Mouse (Mus musculus) layer of hippocampus, adult 8-10 months (tissue): ENCODE data around the gene Syde1. TPM values are rescaled to one million over a fixed set of nuclear protein-coding genes. Genes with fewer than 3 reads are reported as not detected.
"Not testable (repeated sequence)": the region's sequence is repeated elsewhere in the genome, so short reads cannot be mapped to it uniquely, and the experiment has no call there.

ENCODE experiments used
- DNase-seq, 2 experiments: peaks; one replicate each; pipeline ENCODE4 v3.0.0; 2022; ENCODE audit warnings: low spot score in 2 of 2
- total RNA-seq, 4 experiments: library from RNA; stranded (reverse); gene quantifications; 2 replicates each; pipeline ENCODE4 v1.2.4; 2022

Gene Syde1
- 1 to 10 TPM; 6.7 to 9.4 (median 8.4) TPM for total RNA-seq

- no peak for DNase-seq
These were observed at the start of gene Syde1 for GRCm38 (mm10) chr10:78591406-78592328. Gene Syde1, minus strand, starts transcription at chr10:78591964.

GRCm38 (mm10) chr10:78632311-78632710 is 40.5 kb upstream of the Syde1 start:
- DNase-seq = peak; percentile 22 to 45

GRCm38 (mm10) chr10:78630194-78630593 is 38.4 kb upstream of the Syde1 start:
- peak in 1 of 2 experiments; percentile 62 for DNase-seq

GRCm38 (mm10) chr10:78623143-78623542 is 31.4 kb upstream of the Syde1 start:
- not testable (repeated sequence) for DNase-seq

- DNase-seq = no peak
These were observed 26.2 kb upstream of the Syde1 start, which contains the start of gene Olfr1357 for GRCm38 (mm10) chr10:78617974-78618373. Gene Olfr1357, minus strand, starts transcription at chr10:78618074.

GRCm38 (mm10) chr10:78607602-78608001 is 15.8 kb upstream of the Syde1 start:
- no peak for DNase-seq

GRCm38 (mm10) chr10:78605080-78605479 is 13.3 kb upstream of the Syde1 start:
- peak in 1 of 2 experiments; percentile 35 for DNase-seq

GRCm38 (mm10) chr10:78599865-78600264 is 8.1 kb upstream of the Syde1 start:
- no peak for DNase-seq

GRCm38 (mm10) chr10:78594566-78594965 is 2.8 kb upstream of the Syde1 start:
- no peak for DNase-seq

- DNase-seq = no peak
These were observed 2.4 kb upstream of the Syde1 start for GRCm38 (mm10) chr10:78594157-78594556.

GRCm38 (mm10) chr10:78593736-78594135 is 2.0 kb upstream of the Syde1 start:
- DNase-seq = no peak

- no peak for DNase-seq
These were observed 1.2 kb upstream of the Syde1 start for GRCm38 (mm10) chr10:78592856-78593379.

- no peak for DNase-seq
These were observed 1.0 kb downstream of the Syde1 start for GRCm38 (mm10) chr10:78590744-78591143.

- no peak for DNase-seq
These were observed 1.9 kb downstream of the Syde1 start for GRCm38 (mm10) chr10:78589901-78590300.

- no peak for DNase-seq
These were observed 2.5 kb downstream of the Syde1 start for GRCm38 (mm10) chr10:78589291-78589690.

GRCm38 (mm10) chr10:78586026-78586425 is 5.7 kb downstream of the Syde1 start:
- DNase-seq = no peak

GRCm38 (mm10) chr10:78585606-78586005 is 6.2 kb downstream of the Syde1 start:
- no peak for DNase-seq

GRCm38 (mm10) chr10:78584996-78585395 is 6.8 kb downstream of the Syde1 start:
- no peak for DNase-seq

- no peak for DNase-seq
These were observed 7.8 kb downstream of the Syde1 start for GRCm38 (mm10) chr10:78583939-78584338.

GRCm38 (mm10) chr10:78583347-78583746 is 8.4 kb downstream of the Syde1 start:
- DNase-seq = no peak

- no peak for DNase-seq
These were observed 10.6 kb downstream of the Syde1 start for GRCm38 (mm10) chr10:78581121-78581520.

GRCm38 (mm10) chr10:78578204-78578603 is 13.6 kb downstream of the Syde1 start:
- DNase-seq = no peak
